Mouse (Mus musculus) MEL (cell line): Measurements from ENCODE around the gene Sept9. TPM values are rescaled to one million over a fixed set of nuclear protein-coding genes. Genes with fewer than 3 reads are reported as not detected.

ENCODE experiments used
- DNase-seq: peaks from one replicate; pipeline ENCODE4 v3.0.0; 2011; ENCODE audit warnings: low read depth, low spot score
- H3K27ac ChIP-seq: 2 replicates; pipeline ENCODE4 v1.5.1; 2012; ENCODE audit warnings: low read depth, mild to moderate bottlenecking, control low read depth, low read length, moderate library complexity; ENCODE audit not compliant: control insufficient read depth
- H3K27me3 ChIP-seq, 2 experiments: fragments of 150-350 bp in 1 of 2; sonication (generic) in 1 of 2; 2 replicates each; pipeline ENCODE4 v1.6.1; 2012; ENCODE audit warnings: low read length in 2 of 2, mild to moderate bottlenecking in 2 of 2, improper control_type of control experiment in 1 of 2, moderate library complexity in 1 of 2; ENCODE audit not compliant: insufficient read depth in 2 of 2, control insufficient read depth in 1 of 2
- H3K36me3 ChIP-seq, 2 experiments: 2 replicates each; pipeline ENCODE4 v1.6.1; 2012 to 2014; ENCODE audit warnings: low read length in 2 of 2, improper control_type of control experiment in 1 of 2, inconsistent platforms in 1 of 2, mild to moderate bottlenecking in 1 of 2; ENCODE audit not compliant: insufficient read depth in 2 of 2, control insufficient read depth in 1 of 2
- H3K4me1 ChIP-seq, 2 experiments: fragments of 150-350 bp in 1 of 2; sonication (generic) in 1 of 2; 2 replicates each; pipeline ENCODE4 v1.6.1; 2012; ENCODE audit warnings: low read length in 2 of 2, improper control_type of control experiment in 1 of 2, mild to moderate bottlenecking in 1 of 2; ENCODE audit not compliant: insufficient read depth in 2 of 2, control insufficient read depth in 1 of 2
- H3K4me3 ChIP-seq, 2 experiments: fragments of 150-350 bp in 1 of 2; sonication (generic) in 1 of 2; 2 replicates each; pipeline ENCODE4 v1.5.1; 2012; ENCODE audit warnings: low read depth in 2 of 2, low read length in 2 of 2, mild to moderate bottlenecking in 2 of 2, moderate library complexity in 2 of 2, control low read depth in 1 of 2, improper control_type of control experiment in 1 of 2; ENCODE audit not compliant: control insufficient read depth in 1 of 2, insufficient read depth in 1 of 2
- H3K79me2 ChIP-seq: 2 replicates; pipeline ENCODE4 v1.6.1; 2012; ENCODE audit warnings: mild to moderate bottlenecking, low read length, moderate library complexity; ENCODE audit not compliant: control insufficient read depth, poor library complexity, insufficient read depth
- H3K9ac ChIP-seq: 2 replicates; pipeline ENCODE4 v1.6.1; 2012; ENCODE audit warnings: low read depth, mild to moderate bottlenecking, control low read depth, low read length, moderate library complexity; ENCODE audit not compliant: control insufficient read depth, poor library complexity, severe bottlenecking
- H3K9me3 ChIP-seq: fragments of 150-350 bp; sonication (generic); replicated peaks from 2 replicates; pipeline ENCODE4 v1.6.1; 2012; ENCODE audit warnings: mild to moderate bottlenecking, low read length, improper control_type of control experiment, moderate library complexity; ENCODE audit not compliant: insufficient read depth
- CTCF ChIP-seq, 3 experiments: IDR thresholded peaks in 2 of 3; conservative IDR thresholded peaks in 1 of 3; 2 replicates each; pipeline ENCODE4 v1.5.1; 2011 to 2012; ENCODE audit warnings: low read length in 3 of 3, low read depth in 2 of 3, mild to moderate bottlenecking in 2 of 3, improper control_type of control experiment in 1 of 3, inconsistent platforms in 1 of 3, mixed read lengths in 1 of 3, moderate library complexity in 1 of 3; ENCODE audit not compliant: control insufficient read depth in 1 of 3, insufficient read depth in 1 of 3, poor library complexity in 1 of 3, severe bottlenecking in 1 of 3
- ELF1 ChIP-seq: IDR thresholded peaks from 2 replicates; pipeline ENCODE4 v1.6.1; 2014; ENCODE audit warnings: low read depth, mild to moderate bottlenecking, inconsistent platforms, low read length, improper control_type of control experiment, moderate library complexity
- EP300 ChIP-seq, 2 experiments: IDR thresholded peaks; 2 replicates each; pipeline ENCODE4 v1.6.1; 2011; ENCODE audit warnings: improper control_type of control experiment in 2 of 2, low read length in 2 of 2, low read depth in 1 of 2, mild to moderate bottlenecking in 1 of 2
- ETS1 ChIP-seq: IDR thresholded peaks from 2 replicates; pipeline ENCODE4 v1.6.1; 2012; ENCODE audit warnings: low read depth, mild to moderate bottlenecking, inconsistent platforms, low read length, improper control_type of control experiment, moderate library complexity
- GABPA ChIP-seq: IDR thresholded peaks from 2 replicates; pipeline ENCODE4 v1.6.1; 2012; ENCODE audit warnings: low read depth, mild to moderate bottlenecking, inconsistent platforms, low read length, improper control_type of control experiment, moderate library complexity
- GATA1 ChIP-seq: IDR thresholded peaks from 2 replicates; pipeline ENCODE4 v1.6.1; 2011; ENCODE audit warnings: low read depth, low read length, improper control_type of control experiment
- JUND ChIP-seq: IDR thresholded peaks from 2 replicates; pipeline ENCODE4 v1.6.1; 2011; ENCODE audit warnings: low read depth, mild to moderate bottlenecking, improper control_type of control experiment, low read length
- MEF2A ChIP-seq: IDR thresholded peaks from 2 replicates; pipeline ENCODE4 v1.6.1; 2014; ENCODE audit warnings: low read depth, mild to moderate bottlenecking, inconsistent platforms, low read length, improper control_type of control experiment; ENCODE audit not compliant: poor library complexity, insufficient replicate concordance, severe bottlenecking; ENCODE audit errors: extremely low read depth
- MXI1 ChIP-seq: IDR thresholded peaks from 2 replicates; pipeline ENCODE4 v1.6.1; 2011; ENCODE audit warnings: mild to moderate bottlenecking, low read depth, low read length, improper control_type of control experiment
- MYC ChIP-seq: IDR thresholded peaks from 2 replicates; pipeline ENCODE4 v1.6.1; 2011; ENCODE audit warnings: low read depth, mild to moderate bottlenecking, low read length, improper control_type of control experiment, moderate library complexity
- NELFE ChIP-seq: IDR thresholded peaks from 2 replicates; pipeline ENCODE4 v1.6.1; 2011; ENCODE audit warnings: low read depth, low read length, improper control_type of control experiment
- POLR2A ChIP-seq, 2 experiments: IDR thresholded peaks; 2 replicates each; pipeline ENCODE4 v1.6.1; 2011 to 2012; ENCODE audit warnings: low read length in 2 of 2, mild to moderate bottlenecking in 2 of 2, control low read depth in 1 of 2, improper control_type of control experiment in 1 of 2, low read depth in 1 of 2, moderate library complexity in 1 of 2; ENCODE audit not compliant: control insufficient read depth in 1 of 2, insufficient read depth in 1 of 2, poor library complexity in 1 of 2
- RAD21 ChIP-seq: IDR thresholded peaks from 2 replicates; pipeline ENCODE4 v1.6.1; 2011; ENCODE audit warnings: mild to moderate bottlenecking, low read depth, low read length, improper control_type of control experiment
- RCOR1 ChIP-seq: IDR thresholded peaks from 2 replicates; pipeline ENCODE4 v1.6.1; 2012; ENCODE audit warnings: low read depth, mild to moderate bottlenecking, inconsistent platforms, low read length, improper control_type of control experiment
- SMC3 ChIP-seq: IDR thresholded peaks from 2 replicates; pipeline ENCODE4 v1.6.1; 2011; ENCODE audit warnings: low read depth, low read length, improper control_type of control experiment
- TAL1 ChIP-seq: IDR thresholded peaks from 2 replicates; pipeline ENCODE4 v1.6.1; 2012; ENCODE audit warnings: mild to moderate bottlenecking, inconsistent platforms, low read length, moderate library complexity, mixed read lengths
- UBTF ChIP-seq: IDR thresholded peaks from 2 replicates; pipeline ENCODE4 v1.6.1; 2012; ENCODE audit warnings: low read depth, mild to moderate bottlenecking, inconsistent platforms, low read length, improper control_type of control experiment, moderate library complexity, borderline replicate concordance; ENCODE audit not compliant: insufficient read depth
- ZMIZ1 ChIP-seq: IDR thresholded peaks from 2 replicates; pipeline ENCODE4 v1.6.1; 2012; ENCODE audit warnings: low read depth, mild to moderate bottlenecking, inconsistent platforms, low read length, improper control_type of control experiment, moderate library complexity
- ZNF384 ChIP-seq: IDR thresholded peaks from 2 replicates; pipeline ENCODE4 v1.6.1; 2012; ENCODE audit warnings: low read depth, mild to moderate bottlenecking, inconsistent platforms, low read length, improper control_type of control experiment
- polyA plus RNA-seq, 2 experiments: library from polyadenylated mRNA; stranded (reverse) in 1 of 2; unstranded in 1 of 2; fragments of >175 nt in 1 of 2; fragments of >200 nt in 1 of 2; gene quantifications; 2 replicates each; pipeline versions ENCODE4 v1.2.1 to v1.2.4; 2012; ENCODE audit warnings: low replicate concordance in 2 of 2, low read depth in 1 of 2; ENCODE audit not compliant: insufficient read length in 2 of 2, insufficient read depth in 1 of 2, missing spikeins in 1 of 2
- total RNA-seq: library from RNA; depleted of rRNA; stranded (reverse); fragments of 300-350 nt; gene quantifications from 2 replicates; pipeline ENCODE4 v1.2.3, GENCODE M21; 2012

Sept9 gene
- total and polyA plus RNA-seq, 3 experiments = 49.7 to 196 (median 163) TPM

DNA sequence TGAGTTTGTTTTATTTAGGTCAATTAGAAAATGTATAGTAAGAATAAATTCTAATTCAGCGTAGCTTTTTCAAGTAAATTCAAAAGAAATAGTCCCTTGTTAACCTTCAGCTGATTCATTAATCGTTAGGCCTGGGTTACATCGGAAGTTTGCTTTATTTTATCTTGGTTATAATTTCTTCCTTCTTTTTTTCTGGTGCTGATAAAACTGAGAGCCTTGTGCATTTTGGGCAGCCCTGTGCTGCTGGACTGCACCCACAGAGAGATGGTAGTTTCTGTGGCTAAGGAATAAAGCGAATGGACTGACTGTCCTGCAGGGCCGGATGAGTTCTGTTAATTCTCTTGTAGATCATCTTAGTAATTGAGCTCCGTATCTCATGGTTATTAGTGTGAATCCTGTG, 46.9 kb upstream of the Sept9 start (continued):
- TF ChIP-seq RAD21 (no peak), POLR2A (IDR thresholded peaks at IDR 0.05; ENCODE audit: control insufficient read depth in 1 of 2, insufficient read depth in 1 of 2, low read depth in 1 of 2, low read length in 2 of 2, poor library complexity in 1 of 2) (no peak; a peak in 1 of 4 replicates), ZNF384 (peak; percentile 83), MXI1 (peak; percentile 74), TAL1 (no peak), CTCF (IDR thresholded peaks at IDR 0.05 in 2 of 3, conservative IDR thresholded peaks at IDR 0.05 in 1 of 3; ENCODE audit: control insufficient read depth in 1 of 3, insufficient read depth in 1 of 3, low read depth in 2 of 3, low read length in 3 of 3, poor library complexity in 1 of 3, severe bottlenecking in 1 of 3) (no peak), GABPA (no peak), UBTF (no peak), NELFE (no peak), MEF2A (no peak), MYC (peak; percentile 84), ELF1 (0 out of 2 replicates have a peak, but pooled peaks have one; percentile 5)

DNA sequence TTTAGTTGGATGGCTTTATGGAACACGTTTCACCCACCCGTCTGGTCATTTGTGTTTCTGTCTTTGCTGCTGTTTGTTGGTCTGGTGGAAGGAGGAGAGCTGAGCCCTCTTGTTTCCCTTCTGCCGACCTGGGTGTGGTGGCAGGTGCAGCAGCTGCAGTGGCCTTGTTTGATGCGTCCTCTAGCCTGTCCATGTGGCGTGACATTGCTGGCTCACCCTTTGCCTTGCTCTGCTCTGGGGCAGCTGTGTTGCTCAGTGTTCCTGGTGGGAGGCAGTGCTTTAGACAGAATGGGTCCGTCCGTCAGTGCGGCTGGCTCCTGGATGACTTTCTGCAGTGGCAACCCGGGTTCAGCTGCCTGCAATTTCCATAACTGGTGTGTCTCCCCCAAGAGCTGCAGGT, 45.9 kb upstream of the Sept9 start:
- H3K27me3 ChIP-seq = no peaks in the 10 kb centered on the region
- peak overlapping the region; percentile 70; the same call in 1 of the 2 replicates for H3K27ac ChIP-seq
- H3K9ac ChIP-seq = no peak overlapping the region; the same call in 1 of the 2 replicates
- no peak for TF ChIP-seq ZMIZ1
- no peak for TF ChIP-seq RCOR1
- H3K36me3 ChIP-seq = peaks cover 0 to 38% of the 10 kb centered on the region in 2 experiments; a peak in 3 of 4 replicates
- no peak overlapping the region for H3K4me3 ChIP-seq
- peaks cover 25 to 43% of the 10 kb centered on the region in 2 experiments for H3K4me1 ChIP-seq
- H3K9me3 ChIP-seq = no peaks in the 10 kb centered on the region
- no peaks in the 10 kb centered on the region for H3K79me2 ChIP-seq
- DNase-seq = no peak

DNA sequence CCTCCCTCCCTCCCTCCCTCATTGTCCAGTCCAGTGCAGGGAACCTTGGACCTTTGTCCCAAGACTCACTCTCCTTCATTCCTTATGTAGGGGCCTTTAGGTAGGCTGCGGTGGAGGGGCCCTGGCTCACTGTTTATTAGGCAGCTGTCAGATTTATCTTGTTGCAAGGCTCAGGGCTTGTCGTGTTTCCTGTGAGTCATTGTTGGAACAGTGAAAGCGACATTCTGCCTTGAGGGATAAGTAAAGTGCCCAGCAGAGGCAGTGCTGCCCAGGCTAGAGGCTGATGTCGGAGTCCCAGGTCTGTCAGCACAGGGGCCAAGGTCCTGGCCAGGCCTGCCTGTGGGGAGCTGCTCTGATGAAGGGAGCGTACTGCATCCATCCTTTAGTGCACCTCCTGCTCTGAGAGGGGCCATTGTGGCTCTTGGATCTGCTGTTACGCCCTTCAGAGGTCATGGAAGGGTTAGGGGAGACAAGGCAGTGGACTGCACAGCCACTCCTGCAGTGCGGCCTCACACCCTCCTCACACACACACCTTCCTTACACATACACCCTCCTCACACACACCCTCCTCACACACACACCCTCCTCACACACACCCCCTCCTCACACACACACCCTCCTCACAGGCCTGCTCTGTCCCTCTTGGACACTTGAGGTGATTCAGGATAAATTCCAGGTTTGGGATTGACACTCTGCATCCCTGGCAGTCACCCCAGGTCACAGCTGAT, 45.2 kb upstream of the Sept9 start:
- Histone ChIP-seq H3K4me1 (peaks cover 25 to 43% of the 10 kb centered on the region in 2 experiments), H3K27ac (peak overlapping the region; percentile 10)
- TF ChIP-seq UBTF = no peak
- TF ChIP-seq JUND = peak; percentile 19; the same call in 1 of the 2 replicates
- TF ChIP-seq ETS1 = peak; percentile 61; the same call in 1 of the 2 replicates
- peak; percentile 68 to 74 for TF ChIP-seq EP300 (IDR thresholded peaks at IDR 0.05; ENCODE audit: low read depth in 1 of 2, low read length in 2 of 2)
- TF ChIP-seq ELF1 = no peak
- TF ChIP-seq TAL1 = peak; percentile 26; the same call in 1 of the 2 replicates
- peak; percentile 58; the same call in 1 of the 2 replicates for TF ChIP-seq GATA1
- TF ChIP-seq SMC3 = no peak
- peak in 2 of 3 experiments; percentile 22 to 25; a peak in 2 of 6 replicates for TF ChIP-seq CTCF (IDR thresholded peaks at IDR 0.05 in 2 of 3, conservative IDR thresholded peaks at IDR 0.05 in 1 of 3; ENCODE audit: control insufficient read depth in 1 of 3, insufficient read depth in 1 of 3, low read depth in 2 of 3, low read length in 3 of 3, poor library complexity in 1 of 3, severe bottlenecking in 1 of 3)
- no peak for TF ChIP-seq MXI1
- TF ChIP-seq, all 39 proteins: peak for 6
- H3K4me3 ChIP-seq = no peak overlapping the region
- peaks cover 0 to 38% of the 10 kb centered on the region in 2 experiments; a peak in 3 of 4 replicates for H3K36me3 ChIP-seq
- no peaks in the 10 kb centered on the region for H3K79me2 ChIP-seq
- peak; percentile 79 for DNase-seq
- H3K27me3 ChIP-seq = no peaks in the 10 kb centered on the region
- no peak overlapping the region for H3K9ac ChIP-seq
- no peaks in the 10 kb centered on the region for H3K9me3 ChIP-seq
